8 mouse cellular contexts compared by ENCODE assay signal in the genomic region with DNA sequence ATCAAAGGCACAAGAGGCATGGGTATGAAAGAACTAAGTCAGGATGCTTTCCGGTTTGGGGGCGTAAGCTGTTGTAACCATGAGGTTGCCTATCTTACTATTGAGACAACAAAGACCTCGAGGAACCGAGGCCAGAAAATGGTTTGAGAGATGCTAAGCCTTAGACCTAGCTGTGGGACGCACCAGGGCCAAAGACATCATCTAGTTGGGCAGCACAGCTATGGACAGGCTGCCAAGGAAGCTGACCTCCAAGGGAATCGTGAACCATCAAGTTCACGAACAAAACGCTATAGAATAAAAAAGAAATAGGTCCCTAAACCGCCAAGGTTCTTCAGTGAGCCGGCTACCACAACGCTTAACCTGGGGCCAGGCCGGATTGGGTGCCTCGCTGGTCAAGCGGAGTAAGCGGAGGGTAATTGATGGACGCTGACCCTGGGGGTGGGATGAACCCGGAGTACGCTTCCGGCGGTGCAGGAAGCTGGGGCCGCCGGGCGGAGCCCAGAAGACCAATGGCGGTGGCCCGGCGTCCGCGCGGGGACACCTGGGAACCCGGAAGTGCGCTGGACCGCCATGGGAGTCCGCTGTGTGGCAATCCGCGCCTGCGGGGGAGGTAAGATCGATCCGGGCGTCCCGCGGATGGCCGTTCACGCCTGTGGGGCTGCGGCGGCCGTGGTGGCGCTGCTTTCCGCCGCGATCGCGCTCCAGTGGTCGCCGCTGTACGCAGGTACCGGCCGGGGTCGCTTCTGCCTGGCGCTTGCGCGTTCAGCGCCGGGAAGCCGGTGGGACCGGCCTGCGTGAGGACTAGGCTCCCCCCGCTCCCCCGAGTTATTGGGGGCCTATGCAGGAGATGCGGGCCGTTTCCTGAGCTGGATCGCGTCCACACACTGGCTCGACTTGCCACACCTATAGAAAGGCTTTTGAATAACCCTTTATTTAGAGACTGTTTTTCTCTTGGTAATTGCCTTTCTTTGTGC. TPM values are rescaled to one million over a fixed set of nuclear protein-coding genes. Genes with fewer than 3 reads are reported as not detected.
DNase-seq lines count a peak whose midpoint lies in the region; ATAC-seq lines count a peak whose summit lies in the region.

A gene (plus strand): TSS at position 490 of the 974 bp plus-strand sequence.

- no peaks in the 10 kb centered on the region for H3K36me3 ChIP-seq in embryonic facial prominence, embryonic 11.5 days (replicated peaks; ENCODE audit: control insufficient read depth, insufficient read depth, low read depth, low read length)
- peaks cover under 1% of the 10 kb centered on the region for H3K36me3 ChIP-seq in limb, embryonic 13.5 days
- no peaks in the 10 kb centered on the region for H3K36me3 ChIP-seq in midbrain, embryonic 16.5 days (ENCODE audit: control insufficient read depth, insufficient read depth, low read length)

- peak within 1 kb of the TSS; percentile 87 for H3K4me3 ChIP-seq in embryonic facial prominence, embryonic 11.5 days (ENCODE audit: low read depth, low read length)
- H3K4me3 ChIP-seq in limb, embryonic 13.5 days = peak within 1 kb of the TSS; percentile 92
- peak within 1 kb of the TSS; percentile 76 for H3K4me3 ChIP-seq in midbrain, embryonic 16.5 days (ENCODE audit: low read depth, low read length)

- H3K27me3 ChIP-seq in embryonic facial prominence, embryonic 11.5 days (ENCODE audit: control insufficient read depth, insufficient read depth, low read length) = no peaks in the 10 kb centered on the region
- peaks cover 10% of the 10 kb centered on the region; the same call in 1 of the 2 replicates for H3K27me3 ChIP-seq in limb, embryonic 13.5 days
- H3K27me3 ChIP-seq in midbrain, embryonic 16.5 days (ENCODE audit: control insufficient read depth, insufficient read depth, low read depth, low read length) = peaks cover 3% of the 10 kb centered on the region; the same call in 1 of the 2 replicates

- peak within 1 kb of the TSS; percentile 80 for H3K9ac ChIP-seq in embryonic facial prominence, embryonic 11.5 days (replicated peaks; ENCODE audit: low read length)
- H3K9ac ChIP-seq in limb, embryonic 13.5 days = peak within 1 kb of the TSS; percentile 83
- peak within 1 kb of the TSS; percentile 85 for H3K9ac ChIP-seq in midbrain, embryonic 16.5 days (ENCODE audit: low read depth, low read length)

- no peaks in the 10 kb centered on the region for H3K9me3 ChIP-seq in embryonic facial prominence, embryonic 11.5 days (replicated peaks; ENCODE audit: control insufficient read depth, low read length)
- no peaks in the 10 kb centered on the region for H3K9me3 ChIP-seq in limb, embryonic 13.5 days
- H3K9me3 ChIP-seq in midbrain, embryonic 16.5 days (replicated peaks; ENCODE audit: control insufficient read depth, low read length, poor library complexity, severe bottlenecking) = no peaks in the 10 kb centered on the region

- peak; percentile 91 for DNase-seq in layer of hippocampus, adult 11-12 months (ENCODE audit: low spot score)
- DNase-seq in layer of hippocampus, adult 9-10 months (ENCODE audit: low spot score) = no peak
- peak; percentile 94 for DNase-seq in embryonic facial prominence, embryonic 11.5 days (ENCODE audit: low spot score)
- peak; percentile 99 for DNase-seq in heart, adult 11 months
- peak; percentile 91 for DNase-seq in kidney, adult 18-20 months
- DNase-seq in spleen, postnatal 10 days (ENCODE audit: low spot score in 2 of 2) = peak; percentile 68 to 89

- peak; percentile 97 for ATAC-seq in embryonic facial prominence, embryonic 11.5 days (replicated peaks; ENCODE audit: insufficient number of reproducible peaks, low FRiP score, low TSS enrichment, low read depth)
- ATAC-seq in limb, embryonic 13.5 days (ENCODE audit: low FRiP score, low read depth) = peak; percentile 97
- peak; percentile 99 for ATAC-seq in midbrain, embryonic 16.5 days

- H3K27ac ChIP-seq in embryonic facial prominence, embryonic 11.5 days (replicated peaks; ENCODE audit: low read depth, low read length) = peak within 1 kb of the TSS; percentile 63
- peak within 1 kb of the TSS; percentile 69; the same call in 1 of the 2 replicates for H3K27ac ChIP-seq in limb, embryonic 13.5 days
- H3K27ac ChIP-seq in midbrain, embryonic 16.5 days (ENCODE audit: low read length) = peak within 1 kb of the TSS; percentile 87

- WGBS in embryonic facial prominence, embryonic 11.5 days = 4% methylated on average over 73 of the region's 73 CpGs
- 4% methylated on average over 72 of the region's 73 CpGs for WGBS in limb, embryonic 13.5 days
- WGBS in midbrain, embryonic 16.5 days = 3% methylated on average over 68 of the region's 73 CpGs

- peak within 1 kb of the TSS; percentile 71 for H3K4me2 ChIP-seq in embryonic facial prominence, embryonic 11.5 days (ENCODE audit: low read depth, low read length)
- peak within 1 kb of the TSS; percentile 83 for H3K4me2 ChIP-seq in limb, embryonic 13.5 days (replicated peaks)
- peak within 1 kb of the TSS; percentile 86 for H3K4me2 ChIP-seq in midbrain, embryonic 16.5 days (ENCODE audit: low read length)

- no peaks in the 10 kb centered on the region for H3K4me1 ChIP-seq in embryonic facial prominence, embryonic 11.5 days (ENCODE audit: control insufficient read depth, insufficient read depth, low read length)
- H3K4me1 ChIP-seq in limb, embryonic 13.5 days = peaks cover 24% of the 10 kb centered on the region
- peaks cover 15% of the 10 kb centered on the region for H3K4me1 ChIP-seq in midbrain, embryonic 16.5 days (ENCODE audit: control insufficient read depth, insufficient read depth, low read length)

RNA-seq across cellular contexts. Expression of the gene that starts here (rescaled TPM):
- polyA plus RNA-seq in embryonic facial prominence, embryonic 11.5 days (2014; fragmentation: Nextera tagmentation; extraction: Ambion mirVana) = 88.0 and 91.6 TPM in 2 replicates
- 128 and 132 TPM in 2 replicates for polyA plus RNA-seq in limb, embryonic 13.5 days (2015; fragmentation: Nextera tagmentation; extraction: Ambion mirVana)
- 129 and 132 TPM in 2 replicates for polyA plus RNA-seq in midbrain, embryonic 16.5 days (2015; fragmentation: Nextera tagmentation; extraction: Ambion mirVana)
